Comparison of ENCODE assay signal across 10 mouse cellular contexts in genomic region chr5:52411567-52411966, GRCm38 (mm10). TPM values are rescaled to one million over a fixed set of nuclear protein-coding genes. Genes with fewer than 3 reads are reported as not detected.
DNase-seq lines count a peak whose midpoint lies in the region; ATAC-seq lines count a peak whose summit lies in the region.
"Had no signal": no experiment of that assay in that cellular context is flagged by ENCODE, and none has a peak within 500 bp of the region (broad histone marks: within the 10 kb centered on the region; RNA-seq: fewer than 3 reads in every experiment).

No protein-coding gene starts in this region.

- intact Hi-C loops in heart, postnatal 10 days (cut with DNase I), result no loop called here
- intact Hi-C loops in heart, postnatal 25 days (cut with DNase I), result no loop called here
- intact Hi-C loops in gastrocnemius, postnatal 14 days (cut with DNase I; ENCODE audit: low total_unique reads), result no loop called here

- H3K4me3 ChIP-seq in neural tube, embryonic 15.5 days (replicated peaks), result no peak overlapping the region
- no peak overlapping the region for H3K4me3 ChIP-seq in embryonic facial prominence, embryonic 14.5 days (ENCODE audit: low read depth, low read length)
- H3K4me3 ChIP-seq in neural tube, embryonic 11.5 days (ENCODE audit: low read depth, low read length), result no peak overlapping the region

- no peaks in the 10 kb centered on the region for H3K9me3 ChIP-seq in neural tube, embryonic 15.5 days (replicated peaks)
- no peaks in the 10 kb centered on the region for H3K9me3 ChIP-seq in embryonic facial prominence, embryonic 14.5 days (ENCODE audit: control insufficient read depth, low read length)
- no peaks in the 10 kb centered on the region for H3K9me3 ChIP-seq in neural tube, embryonic 11.5 days (ENCODE audit: control insufficient read depth, low read length)

- WGBS in neural tube, embryonic 15.5 days, result 69% methylated on average over 3 of the region's 3 CpGs
- 52% methylated on average over 3 of the region's 3 CpGs for WGBS in embryonic facial prominence, embryonic 14.5 days
- WGBS in neural tube, embryonic 11.5 days, result 68% methylated on average over 3 of the region's 3 CpGs

- ATAC-seq in neural tube, embryonic 15.5 days (ENCODE audit: low FRiP score), result no peak
- ATAC-seq in embryonic facial prominence, embryonic 14.5 days (ENCODE audit: low read depth), result no peak
- ATAC-seq in neural tube, embryonic 11.5 days (ENCODE audit: insufficient read depth, low FRiP score, low TSS enrichment), result no peak

- DNase-seq in heart, postnatal 10 days, result peak; percentile 14 to 51
- no peak for DNase-seq in heart, postnatal 25 days (ENCODE audit: low spot score)
- peak; percentile 51 for DNase-seq in neural tube, embryonic 10.5 days (ENCODE audit: extremely low spot score, low spot score)
- peak; percentile 56 for DNase-seq in embryonic facial prominence, embryonic 14.5 days (ENCODE audit: low spot score)
- DNase-seq in neural tube, embryonic 11.5 days (ENCODE audit: low spot score), result peak; percentile 32
- no peak for DNase-seq in gastrocnemius, postnatal 14 days
- no peak for DNase-seq in frontal cortex, adult 2 months (ENCODE audit: extremely low spot score in 1 of 2, low spot score in 1 of 2)
- DNase-seq: left cerebral cortex, postnatal 4 days had no signal

- H3K27me3 ChIP-seq in neural tube, embryonic 15.5 days (replicated peaks), result no peaks in the 10 kb centered on the region
- no peaks in the 10 kb centered on the region for H3K27me3 ChIP-seq in embryonic facial prominence, embryonic 14.5 days (replicated peaks; ENCODE audit: control insufficient read depth, insufficient read depth, low read length)
- H3K27me3 ChIP-seq in neural tube, embryonic 11.5 days (ENCODE audit: control insufficient read depth, insufficient read depth, low read length), result no peaks in the 10 kb centered on the region

- H3K4me2 ChIP-seq in neural tube, embryonic 15.5 days, result no peak overlapping the region
- H3K4me2 ChIP-seq in embryonic facial prominence, embryonic 14.5 days (ENCODE audit: low read depth, low read length), result no peak overlapping the region
- no peak overlapping the region for H3K4me2 ChIP-seq in neural tube, embryonic 11.5 days (ENCODE audit: low read depth)

- no peaks in the 10 kb centered on the region for H3K36me3 ChIP-seq in neural tube, embryonic 15.5 days
- no peaks in the 10 kb centered on the region for H3K36me3 ChIP-seq in embryonic facial prominence, embryonic 14.5 days (ENCODE audit: control insufficient read depth, insufficient read depth, low read length)
- H3K36me3 ChIP-seq in neural tube, embryonic 11.5 days (ENCODE audit: control insufficient read depth, insufficient read depth, low read length), result no peaks in the 10 kb centered on the region

- no peak overlapping the region for H3K9ac ChIP-seq in neural tube, embryonic 15.5 days (replicated peaks)
- H3K9ac ChIP-seq in embryonic facial prominence, embryonic 14.5 days (ENCODE audit: low read depth, low read length), result no peak overlapping the region
- no peak overlapping the region for H3K9ac ChIP-seq in neural tube, embryonic 11.5 days (ENCODE audit: low read length)

- H3K4me1 ChIP-seq in neural tube, embryonic 15.5 days, result peaks cover 5% of the 10 kb centered on the region; the same call in 1 of the 2 replicates
- H3K4me1 ChIP-seq in embryonic facial prominence, embryonic 14.5 days (ENCODE audit: control insufficient read depth, insufficient read depth, low read length), result no peaks in the 10 kb centered on the region
- H3K4me1 ChIP-seq in neural tube, embryonic 11.5 days (ENCODE audit: control insufficient read depth, insufficient read depth, low read length), result no peaks in the 10 kb centered on the region

- H3K27ac ChIP-seq in neural tube, embryonic 15.5 days (replicated peaks), result no peak overlapping the region
- no peak overlapping the region for H3K27ac ChIP-seq in embryonic facial prominence, embryonic 14.5 days (replicated peaks; ENCODE audit: low read depth, low read length)
- no peak overlapping the region for H3K27ac ChIP-seq in neural tube, embryonic 11.5 days (ENCODE audit: low read depth, low read length)

RNA-seq across cellular contexts. Expression of gene Sod3, which starts 48.0 kb away (rescaled TPM):
- 10 to 100 TPM in 1 of 2 experiments, 1 to 10 TPM in 1; 8.6 to 13.0 TPM for total RNA-seq in heart, postnatal 10 days (2021)
- 10 to 100 TPM; 11.2 to 13.7 TPM for total RNA-seq in heart, postnatal 25 days (2021)
- 2.9 and 3.0 TPM in 2 replicates for polyA plus RNA-seq in neural tube, embryonic 15.5 days (2015; fragmentation: Nextera tagmentation; extraction: Ambion mirVana)
- polyA plus RNA-seq in embryonic facial prominence, embryonic 14.5 days (2014; fragmentation: Nextera tagmentation; extraction: Ambion mirVana), result 3.7 and 4.7 TPM in 2 replicates
- polyA plus RNA-seq in neural tube, embryonic 11.5 days (2014; fragmentation: Nextera tagmentation; extraction: Ambion mirVana), result 0.39 and 0.68 TPM in 2 replicates
- 1 to 10 TPM; 7.2 to 7.3 TPM for total RNA-seq in gastrocnemius, postnatal 14 days (2021)
- 12.1 and 13.4 TPM in 2 replicates for polyA plus RNA-seq in frontal cortex, adult 2 months (2012; rRNA removed)
- total RNA-seq: hematopoietic stem cell, adult 5-6 weeks had no signal

RNA-seq across cellular contexts. Expression of gene Ccdc149, which starts 59.8 kb away (rescaled TPM):
- 1 to 10 TPM; 6.1 to 7.3 TPM for total RNA-seq in heart, postnatal 10 days (2021)
- total RNA-seq in heart, postnatal 25 days (2021), result 1 to 10 TPM; 6.8 to 7.1 TPM
- polyA plus RNA-seq in neural tube, embryonic 15.5 days (2015; fragmentation: Nextera tagmentation; extraction: Ambion mirVana), result 10.5 and 11.1 TPM in 2 replicates
- 3.3 and 3.8 TPM in 2 replicates for polyA plus RNA-seq in embryonic facial prominence, embryonic 14.5 days (2014; fragmentation: Nextera tagmentation; extraction: Ambion mirVana)
- 2.2 and 2.3 TPM in 2 replicates for polyA plus RNA-seq in neural tube, embryonic 11.5 days (2014; fragmentation: Nextera tagmentation; extraction: Ambion mirVana)
- total RNA-seq in gastrocnemius, postnatal 14 days (2021), result 1 to 10 TPM; 2.2 to 2.6 TPM
- polyA plus RNA-seq in frontal cortex, adult 2 months (2012; rRNA removed), result 32.8 and 41.8 TPM in 2 replicates

Comparison
In these comparisons a context has a peak if more than half of its experiments do, and no peak if none do; other contexts are left out.
1. DNase-seq: peak in heart, postnatal 10 days (2 of 2), neural tube, embryonic 10.5 days (single experiment), embryonic facial prominence, embryonic 14.5 days (single experiment) and neural tube, embryonic 11.5 days (single experiment); none in heart, postnatal 25 days (single experiment), gastrocnemius, postnatal 14 days (single experiment) and frontal cortex, adult 2 months (0 of 2).